Mouse (Mus musculus) kidney, embryonic 15.5 days (tissue): ENCODE measurements at regions not wholly inside any gene's neighbourhood (a gene's known extent, or its start where the extent isn't known, plus 50 kb on each side); places are given as distances from the start of the nearest gene placed in this dataset.
A peak's percentile ranks its signal among the peaks of the same experiment; 100 is the strongest.

Experiments used
- ATAC-seq: fragments of 200-750 bp; cut with Nextera tagmentation; replicated peaks from 2 replicates; pipeline ENCODE4 v1.8.0; 2017; ENCODE audit warnings: moderate TSS enrichment; ENCODE audit not compliant: low FRiP score
- H3K27ac ChIP-seq: fragments of 300-500 bp; sonication (generic); 2 replicates; pipeline ENCODE4 v1.5.1; 2015; ENCODE audit warnings: mild to moderate bottlenecking, inconsistent platforms
- H3K27me3 ChIP-seq: fragments of 300-500 bp; sonication (generic); 2 replicates; pipeline ENCODE4 v1.6.1; 2015; ENCODE audit warnings: inconsistent platforms
- H3K36me3 ChIP-seq: fragments of 300-500 bp; sonication (generic); 2 replicates; pipeline ENCODE4 v1.6.1; 2015; ENCODE audit warnings: inconsistent platforms
- H3K4me1 ChIP-seq: fragments of 300-500 bp; sonication (generic); 2 replicates; pipeline ENCODE4 v1.6.1; 2015; ENCODE audit warnings: inconsistent platforms
- H3K4me2 ChIP-seq: fragments of 300-500 bp; sonication (generic); 2 replicates; pipeline ENCODE4 v1.6.1; 2015; ENCODE audit warnings: moderate library complexity, mild to moderate bottlenecking, inconsistent platforms
- H3K4me3 ChIP-seq: fragments of 300-500 bp; sonication (generic); replicated peaks from 2 replicates; pipeline ENCODE4 v1.5.1; 2015; ENCODE audit warnings: mild to moderate bottlenecking, inconsistent platforms
- H3K9ac ChIP-seq: fragments of 300-500 bp; sonication (generic); 2 replicates; pipeline ENCODE4 v1.6.1; 2015; ENCODE audit warnings: mild to moderate bottlenecking, inconsistent platforms
- H3K9me3 ChIP-seq: fragments of 300-500 bp; sonication (generic); replicated peaks from 2 replicates; pipeline ENCODE4 v1.6.1; 2016; ENCODE audit warnings: inconsistent platforms
- WGBS: fragments of 180-500 bp; shearing (Covaris S2); methylation state at CpG from one replicate; pipeline ENCODE4 v1.1.7; 2015; ENCODE audit warnings: mixed read lengths; 5-methylcytosine and 5-hydroxymethylcytosine counted together

DNA sequence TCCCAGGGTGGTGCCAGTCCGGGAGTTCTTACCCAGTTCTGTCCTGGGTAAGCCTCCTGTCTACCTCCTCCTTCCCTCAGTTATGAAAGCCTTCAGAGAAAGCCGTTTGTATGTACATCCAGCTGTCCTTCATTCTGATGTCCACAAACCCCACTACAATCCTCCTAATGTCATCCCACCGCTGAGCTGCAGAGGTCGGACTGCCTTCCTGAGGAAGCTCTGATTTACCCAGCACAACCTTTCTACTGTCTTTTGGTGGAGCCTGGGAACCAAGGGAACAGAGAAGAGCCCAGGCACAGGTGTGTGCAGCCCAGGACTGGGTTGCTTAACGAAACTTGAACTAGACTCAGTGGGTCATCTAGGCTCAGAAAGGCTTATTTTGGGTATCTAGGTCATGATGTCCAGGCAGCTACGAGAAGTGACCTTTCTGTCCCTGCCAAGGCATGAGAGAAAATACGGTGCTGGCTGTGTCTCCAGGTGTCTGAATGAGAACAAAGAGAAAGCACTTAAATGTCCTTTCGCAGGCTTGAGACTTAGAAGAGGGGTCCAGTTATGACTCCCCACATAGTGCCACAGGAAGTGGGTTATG is 70.4 kb upstream of the Cadm1 start:
- no peaks in the 10 kb centered on the region for H3K9me3 ChIP-seq
- no peak for ATAC-seq

GRCm38 (mm10) chr9:47460241-47460640 is 69.7 kb upstream of the Cadm1 start:
- Histone ChIP-seq H3K27ac (no peak overlapping the region), H3K4me3 (no peak overlapping the region), H3K27me3 (0 out of 2 replicates have a peak, but pooled peaks cover 3% of the 10 kb centered on the region), H3K36me3 (no peaks in the 10 kb centered on the region), H3K9ac (no peak overlapping the region), H3K9me3 (no peaks in the 10 kb centered on the region), H3K4me2 (no peak overlapping the region), H3K4me1 (no peaks in the 10 kb centered on the region)
- whole genome bisulfite sequencing: 75% methylated on average over 15 of the region's 15 CpGs
- no peak for ATAC-seq

More for the DNA sequence above, 70.4 kb upstream of the Cadm1 start:
- no peaks in the 10 kb centered on the region for H3K36me3 ChIP-seq
- no peak overlapping the region for H3K9ac ChIP-seq
- 0 out of 2 replicates have a peak, but pooled peaks cover 3% of the 10 kb centered on the region for H3K27me3 ChIP-seq
- H3K4me2 ChIP-seq: no peak overlapping the region
- no peak overlapping the region for H3K4me3 ChIP-seq
- H3K27ac ChIP-seq: no peak overlapping the region
- 82% methylated on average over 8 of the region's 8 CpGs for WGBS
- H3K4me1 ChIP-seq: no peaks in the 10 kb centered on the region

- no peak overlapping the region for H3K4me3 ChIP-seq
- no peaks in the 10 kb centered on the region for H3K9me3 ChIP-seq
- H3K4me2 ChIP-seq: no peak overlapping the region
- peaks cover 3% of the 10 kb centered on the region; the same call in 1 of the 2 replicates for H3K27me3 ChIP-seq
- no peak overlapping the region for H3K27ac ChIP-seq
- WGBS: 88% methylated on average over 3 of the region's 3 CpGs
- H3K4me1 ChIP-seq: peaks cover 3% of the 10 kb centered on the region
- no peaks in the 10 kb centered on the region for H3K36me3 ChIP-seq
- H3K9ac ChIP-seq: no peak overlapping the region
- no peak for ATAC-seq
Observed at GRCm38 (mm10) chr9:47461915-47462314, 68.1 kb upstream of the Cadm1 start.

GRCm38 (mm10) chr9:47466767-47467166 is 63.2 kb upstream of the Cadm1 start:
- Histone ChIP-seq H3K4me3 (no peak overlapping the region), H3K9ac (no peak overlapping the region), H3K4me1 (peaks cover 25% of the 10 kb centered on the region), H3K36me3 (no peaks in the 10 kb centered on the region), H3K4me2 (no peak overlapping the region), H3K27ac (no peak overlapping the region), H3K9me3 (no peaks in the 10 kb centered on the region), H3K27me3 (no peaks in the 10 kb centered on the region; the same call in 1 of the 2 replicates)
- 86% methylated on average over 3 of the region's 3 CpGs for WGBS
- ATAC-seq: no peak

GRCm38 (mm10) chr9:47467815-47468214 is 62.2 kb upstream of the Cadm1 start:
- Histone ChIP-seq H3K4me1 (peaks cover 25% of the 10 kb centered on the region), H3K4me2 (0 out of 2 replicates have a peak overlapping the region, but pooled peaks have one; percentile 5), H3K36me3 (no peaks in the 10 kb centered on the region), H3K4me3 (no peak overlapping the region), H3K27ac (no peak overlapping the region), H3K9ac (no peak overlapping the region), H3K9me3 (no peaks in the 10 kb centered on the region), H3K27me3 (no peaks in the 10 kb centered on the region; the same call in 1 of the 2 replicates)
- peak; percentile 74 for ATAC-seq
- WGBS: 17% methylated on average over 9 of the region's 9 CpGs

DNA sequence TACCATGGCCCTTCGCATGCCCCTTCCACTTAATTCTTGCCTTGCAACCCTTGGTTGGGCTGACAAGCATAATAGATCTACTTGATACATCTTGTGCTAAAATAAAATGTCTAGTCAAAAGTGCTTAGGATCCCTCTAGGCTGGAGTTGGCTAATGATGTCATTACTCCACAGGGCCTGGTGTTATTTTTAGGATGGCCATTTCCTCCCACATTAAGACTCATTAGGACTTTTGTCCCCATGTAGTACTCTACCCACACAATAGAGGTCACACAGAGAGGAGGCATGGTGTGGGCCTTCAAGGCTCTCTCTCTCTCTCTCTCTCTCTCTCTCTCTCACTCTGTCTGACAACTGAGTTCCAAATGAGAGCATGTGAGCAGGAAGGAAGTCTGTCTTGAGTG is 60.4 kb upstream of the Cadm1 start:
- 89% methylated on average over 1 of the region's 1 CpGs for WGBS
- Histone ChIP-seq H3K27me3 (no peaks in the 10 kb centered on the region; the same call in 1 of the 2 replicates), H3K27ac (no peak overlapping the region), H3K4me2 (no peak overlapping the region), H3K4me1 (peaks cover 25% of the 10 kb centered on the region), H3K4me3 (no peak overlapping the region), H3K9me3 (no peaks in the 10 kb centered on the region), H3K9ac (no peak overlapping the region), H3K36me3 (no peaks in the 10 kb centered on the region)
- no peak for ATAC-seq

- H3K9me3 ChIP-seq: no peaks in the 10 kb centered on the region
Observed at GRCm38 (mm10) chr9:47470741-47471140, 59.2 kb upstream of the Cadm1 start.

DNA sequence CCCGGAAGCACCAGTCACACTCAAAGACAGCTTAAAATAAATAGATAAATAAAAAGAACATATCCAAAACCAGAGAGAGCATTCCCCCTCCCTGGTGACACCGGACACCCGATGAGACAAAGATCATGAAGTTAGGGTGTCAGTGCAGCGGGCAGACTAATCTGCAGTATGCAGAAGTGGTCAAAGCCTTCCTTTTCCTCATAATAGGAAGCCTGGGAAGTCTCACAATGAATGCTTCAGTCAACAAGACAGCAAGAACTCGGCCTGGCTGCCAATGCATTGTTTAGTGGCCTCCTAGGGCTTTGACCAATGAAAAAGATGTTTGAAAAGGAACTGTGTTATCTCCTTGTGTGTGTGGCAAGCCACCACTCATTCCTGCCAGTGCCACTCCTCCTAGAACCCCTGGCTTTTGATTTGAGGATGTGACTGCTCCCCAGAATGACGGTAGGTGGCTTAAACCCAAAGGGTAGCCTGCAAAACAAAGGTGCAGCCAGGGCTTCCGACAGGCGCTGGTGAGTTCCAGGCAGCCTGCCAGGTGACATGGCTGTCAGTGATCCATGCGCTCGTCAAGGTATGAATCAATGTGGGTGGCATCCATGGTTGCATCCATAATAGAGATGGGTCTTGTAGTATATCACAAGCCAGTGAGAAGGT is 58.1 kb upstream of the Cadm1 start:
- WGBS: 55% methylated on average over 10 of the region's 10 CpGs
- no peaks in the 10 kb centered on the region for H3K36me3 ChIP-seq
- no peak overlapping the region for H3K27ac ChIP-seq

More at GRCm38 (mm10) chr9:47470741-47471140, 59.2 kb upstream of the Cadm1 start:
- Histone ChIP-seq H3K4me3 (no peak overlapping the region), H3K36me3 (no peaks in the 10 kb centered on the region), H3K9ac (no peak overlapping the region), H3K27ac (no peak overlapping the region), H3K27me3 (no peaks in the 10 kb centered on the region), H3K4me1 (peaks cover 25% of the 10 kb centered on the region), H3K4me2 (no peak overlapping the region)
- ATAC-seq: no peak
- WGBS: 92% methylated on average over 1 of the region's 1 CpGs

GRCm38 (mm10) chr9:47473776-47474365 is 56.1 kb upstream of the Cadm1 start:
- WGBS: 84% methylated on average over 5 of the region's 5 CpGs
- Histone ChIP-seq H3K27me3 (no peaks in the 10 kb centered on the region), H3K9ac (no peak overlapping the region), H3K36me3 (no peaks in the 10 kb centered on the region), H3K9me3 (no peaks in the 10 kb centered on the region), H3K27ac (no peak overlapping the region), H3K4me3 (no peak overlapping the region), H3K4me1 (0 out of 2 replicates have a peak, but pooled peaks cover 4% of the 10 kb centered on the region), H3K4me2 (no peak overlapping the region)
- ATAC-seq: no peak

More for the DNA sequence above, 58.1 kb upstream of the Cadm1 start:
- Histone ChIP-seq H3K4me2 (no peak overlapping the region), H3K4me1 (peaks cover 23% of the 10 kb centered on the region), H3K9me3 (no peaks in the 10 kb centered on the region), H3K9ac (no peak overlapping the region), H3K4me3 (no peak overlapping the region), H3K27me3 (no peaks in the 10 kb centered on the region)
- ATAC-seq: no peak

- H3K36me3 ChIP-seq: no peaks in the 10 kb centered on the region
- H3K9me3 ChIP-seq: no peaks in the 10 kb centered on the region
- H3K4me2 ChIP-seq: no peak overlapping the region
- no peak overlapping the region for H3K27ac ChIP-seq
- H3K4me1 ChIP-seq: no peaks in the 10 kb centered on the region
- no peak overlapping the region for H3K4me3 ChIP-seq
- H3K9ac ChIP-seq: no peak overlapping the region
- ATAC-seq: no peak
- WGBS: 33% methylated on average over 5 of the region's 5 CpGs
- H3K27me3 ChIP-seq: no peaks in the 10 kb centered on the region
Observed at GRCm38 (mm10) chr9:47474776-47475175, 55.2 kb upstream of the Cadm1 start.

DNA sequence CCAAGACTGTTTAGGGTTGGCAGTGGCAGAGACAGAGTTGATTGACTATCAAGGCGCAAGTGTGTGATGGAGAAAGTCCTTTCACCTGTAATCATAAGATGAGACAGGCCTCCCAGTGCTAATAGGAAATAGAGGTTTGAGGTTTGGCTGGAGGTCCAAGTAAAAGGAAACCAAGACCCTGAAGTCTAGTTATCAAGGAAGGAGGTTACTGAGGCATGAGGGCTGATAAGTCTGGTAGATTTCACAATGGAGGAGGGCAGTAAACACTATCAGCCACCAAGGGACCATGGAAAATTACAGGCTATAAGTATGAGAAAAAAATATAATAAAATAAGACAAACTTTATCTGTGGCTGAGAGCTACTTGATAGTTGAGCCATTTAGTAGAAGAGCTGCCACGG is 52.1 kb upstream of the Cadm1 start:
- Histone ChIP-seq H3K9ac (no peak overlapping the region), H3K27me3 (no peaks in the 10 kb centered on the region), H3K4me3 (no peak overlapping the region), H3K4me2 (no peak overlapping the region), H3K9me3 (no peaks in the 10 kb centered on the region), H3K4me1 (no peaks in the 10 kb centered on the region), H3K36me3 (no peaks in the 10 kb centered on the region), H3K27ac (no peak overlapping the region)
- WGBS: 84% methylated on average over 2 of the region's 2 CpGs
- ATAC-seq: no peak
